Mouse (Mus musculus) layer of hippocampus, adult 18-20 months (tissue): Measurements from ENCODE around the gene Treh. TPM values are rescaled to one million over a fixed set of nuclear protein-coding genes. Genes with fewer than 3 reads are reported as not detected.
A peak's percentile ranks its signal among the peaks of the same experiment; 100 is the strongest.

Experiments
- DNase-seq, 2 experiments: peaks; one replicate each; pipeline ENCODE4 v3.0.0; 2022; ENCODE audit warnings: low spot score in 2 of 2
- total RNA-seq, 2 experiments: library from RNA; stranded (reverse); gene quantifications; 2 replicates each; pipeline ENCODE4 v1.2.3; 2021

The Treh gene
- total RNA-seq, 2 experiments from 2014 or later = not detected

DNA sequence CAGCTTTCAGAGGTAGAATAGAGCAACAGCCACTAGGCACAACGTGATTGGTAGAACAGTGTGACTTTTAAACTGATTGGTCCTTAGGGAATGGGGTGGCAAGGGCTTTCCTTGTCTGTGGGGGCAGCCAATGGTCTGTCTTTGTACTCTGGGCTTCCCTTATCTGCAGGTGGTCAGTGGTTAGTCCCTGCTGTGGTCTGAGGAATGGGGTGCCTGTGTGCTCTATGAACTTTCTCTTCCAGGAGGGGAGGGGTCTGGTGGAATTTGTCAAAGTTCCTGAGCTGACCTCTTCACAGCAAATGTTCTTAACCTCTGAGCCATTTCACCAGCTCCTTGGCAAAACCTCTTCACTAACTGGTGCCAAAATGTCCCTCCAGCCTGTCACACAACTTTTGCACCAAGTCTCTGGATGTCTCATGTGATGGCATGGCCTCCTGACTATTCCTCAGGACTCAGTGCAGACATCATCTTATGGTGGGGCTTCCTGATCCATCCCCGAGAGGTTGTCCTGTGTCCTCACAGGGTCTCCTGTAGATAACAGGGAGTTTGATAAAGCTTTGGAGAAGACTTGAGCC is 655 bp upstream of the Treh start:
- DNase-seq = no peak

DNA sequence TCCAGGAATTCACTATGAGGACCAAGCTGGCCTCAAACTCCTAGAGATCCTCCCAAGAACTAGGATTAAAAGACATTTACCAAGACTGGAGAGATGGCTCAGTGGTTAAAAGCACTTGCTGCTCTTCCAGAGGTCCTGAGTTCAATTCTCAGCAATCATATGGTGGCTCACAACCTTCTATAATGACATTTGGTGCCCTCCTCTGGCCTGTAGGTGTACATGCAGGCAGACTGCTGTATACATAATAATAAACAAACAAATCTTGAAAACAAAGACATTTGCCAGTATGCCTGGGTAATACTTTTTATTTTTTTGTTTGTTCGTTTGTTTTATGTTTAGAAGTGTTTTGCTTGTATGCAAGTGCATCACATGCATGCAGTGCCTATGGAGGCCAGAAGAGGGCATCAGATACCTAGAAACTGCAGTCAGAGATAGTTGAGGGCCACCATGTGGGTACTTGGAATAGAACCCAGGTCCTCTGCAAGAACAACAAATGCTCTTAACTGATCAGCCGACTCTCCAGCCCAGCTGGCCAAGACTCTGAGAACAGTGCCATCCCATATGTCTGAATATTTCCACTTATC is 5.3 kb downstream of the Treh start:
- DNase-seq = no peak

DNA sequence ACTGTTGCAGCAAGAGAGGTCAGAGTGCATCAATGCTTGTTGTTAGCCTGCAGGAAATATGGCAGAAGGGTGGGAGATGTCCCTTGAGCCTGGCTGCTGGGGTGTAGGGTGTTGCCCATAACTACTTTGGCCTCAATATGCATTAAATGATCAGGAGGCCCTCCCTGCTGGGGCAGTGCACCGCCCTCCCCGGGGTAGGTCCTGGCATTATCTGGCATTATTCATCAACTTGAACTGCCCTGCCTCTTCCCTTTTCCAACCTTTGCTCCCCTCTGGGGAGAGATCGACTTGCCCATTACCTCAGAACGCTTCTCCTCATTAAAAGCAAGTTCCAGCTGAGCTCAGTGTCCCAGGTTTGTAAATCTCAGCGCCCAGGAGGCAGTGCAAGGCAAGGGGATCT is 6.5 kb downstream of the Treh start:
- no peak for DNase-seq

DNA sequence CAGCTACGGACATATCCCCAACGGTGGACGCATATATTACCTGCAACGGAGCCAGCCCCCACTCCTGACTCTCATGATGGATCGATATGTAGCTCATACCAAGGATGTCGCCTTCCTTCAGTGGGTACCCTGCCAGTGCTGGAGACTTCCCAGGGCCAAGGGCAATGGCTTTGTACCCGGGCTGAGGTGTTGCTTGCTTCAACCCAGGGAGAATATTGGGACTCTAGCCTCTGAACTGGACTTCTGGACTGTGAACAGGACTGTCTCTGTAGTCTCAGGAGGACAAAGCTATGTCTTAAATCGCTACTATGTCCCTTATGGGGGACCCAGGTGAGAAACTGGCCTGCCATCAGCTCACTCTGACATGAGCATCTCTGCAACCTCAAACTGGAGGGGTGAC is 10.0 kb downstream of the Treh start:
- DNase-seq = no peak

DNA sequence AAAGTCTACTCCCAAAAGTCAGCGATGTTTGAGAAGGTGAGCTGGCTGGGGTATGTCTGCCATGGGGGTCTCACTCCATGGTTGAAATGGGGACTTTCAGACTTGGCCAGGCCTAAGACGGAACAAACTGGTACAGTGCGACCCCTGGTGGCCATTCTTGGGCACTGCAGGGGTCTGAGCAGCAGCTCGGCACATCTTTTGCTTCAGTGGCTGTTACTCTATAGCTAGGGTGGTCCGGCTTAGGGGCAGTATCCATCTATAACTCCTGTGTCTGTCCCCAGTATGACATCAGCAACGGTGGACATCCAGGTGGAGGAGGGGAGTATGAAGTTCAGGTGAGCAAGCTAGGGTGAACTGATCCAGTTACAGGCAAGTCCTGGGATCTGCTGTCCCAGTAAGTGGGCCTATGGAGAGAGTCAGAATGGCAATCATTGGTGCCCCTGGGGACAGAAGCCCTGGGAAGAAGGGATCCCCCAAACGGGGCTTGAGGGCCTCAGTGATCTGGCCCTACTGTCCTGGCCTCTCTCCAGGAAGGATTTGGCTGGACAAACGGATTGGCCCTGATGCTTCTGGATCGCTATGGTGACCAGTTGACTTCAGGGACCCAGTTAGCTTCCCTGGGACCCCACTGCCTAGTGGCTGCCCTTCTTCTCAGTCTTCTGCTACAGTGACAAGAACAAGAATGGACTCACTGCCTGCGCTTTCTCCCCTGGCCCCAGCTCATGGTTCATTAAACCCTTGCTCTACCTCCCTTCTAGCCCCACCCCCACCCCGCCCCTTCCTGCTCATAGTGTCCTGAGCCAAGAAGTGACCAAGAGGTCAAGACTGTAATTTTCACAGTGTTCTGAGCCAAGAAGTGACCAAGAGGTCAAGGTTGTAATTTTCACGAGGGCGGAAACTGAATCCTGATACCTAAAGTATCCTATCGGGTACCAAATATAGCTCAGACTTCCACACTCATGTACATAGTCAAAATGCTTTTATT is 12.6 kb downstream of the Treh start:
- peak; percentile 42 to 74 for DNase-seq

DNA sequence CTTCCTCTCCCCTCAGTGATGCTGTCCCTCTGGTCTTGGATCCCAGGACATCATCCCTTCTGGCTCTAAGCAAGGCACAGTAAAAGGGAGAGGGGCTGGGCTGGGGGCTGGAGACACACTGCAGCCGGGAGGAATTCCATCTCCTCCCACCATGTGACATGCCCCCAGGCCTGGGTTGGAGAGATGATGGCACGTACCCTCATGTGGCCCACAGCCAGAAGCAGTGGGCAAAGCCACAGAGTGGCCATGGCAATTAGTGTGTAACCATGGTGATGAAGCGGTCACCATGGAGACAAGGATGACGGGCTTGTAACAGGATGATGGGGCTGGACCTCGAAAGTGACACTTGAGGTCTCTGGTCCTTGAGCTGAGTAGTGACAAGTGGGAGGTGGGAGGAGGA is 13.6 kb downstream of the Treh start:
- DNase-seq = peak in 1 of 2 experiments; percentile 19

DNA sequence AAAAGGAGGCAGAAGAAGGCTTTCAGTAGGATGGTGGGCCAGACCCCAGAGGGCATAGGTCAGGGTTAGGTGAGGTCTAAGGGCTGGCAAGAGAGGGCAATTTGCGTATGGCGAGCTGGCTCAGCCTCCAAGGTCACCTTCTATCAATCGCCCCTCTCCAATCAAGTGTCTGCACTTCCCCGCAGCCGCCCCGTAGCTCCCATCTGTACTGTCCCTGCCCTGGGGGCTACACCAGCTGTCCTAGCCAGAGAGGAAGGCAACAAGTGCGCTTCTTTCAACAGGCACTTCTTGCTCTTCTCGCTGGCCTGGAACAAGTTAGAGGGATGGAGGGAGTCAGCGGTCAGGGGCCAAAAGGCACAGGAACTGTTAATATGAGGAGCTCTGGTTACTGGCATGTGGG is 15.0 kb downstream of the Treh start:
- no peak for DNase-seq

DNA sequence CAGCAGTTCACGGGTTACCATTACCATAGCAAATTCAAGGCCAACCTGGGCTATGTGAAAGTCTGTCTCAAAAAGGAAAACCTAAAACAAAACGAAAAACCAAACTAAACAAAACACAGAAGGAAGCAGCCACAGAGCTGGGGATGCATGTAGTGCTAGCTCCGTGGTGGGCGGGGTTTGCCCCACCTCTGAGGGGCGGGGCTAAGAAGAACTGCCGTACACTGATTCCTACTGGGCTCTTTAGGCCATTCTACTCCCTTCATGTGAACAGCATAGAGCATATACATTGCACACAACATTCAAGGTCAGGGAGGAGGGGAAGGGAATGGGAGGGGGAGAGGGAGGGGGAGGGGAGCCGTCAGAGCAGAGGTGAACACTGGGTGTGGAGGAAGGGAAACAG is 17.6 kb downstream of the Treh start:
- DNase-seq = no peak

DNA sequence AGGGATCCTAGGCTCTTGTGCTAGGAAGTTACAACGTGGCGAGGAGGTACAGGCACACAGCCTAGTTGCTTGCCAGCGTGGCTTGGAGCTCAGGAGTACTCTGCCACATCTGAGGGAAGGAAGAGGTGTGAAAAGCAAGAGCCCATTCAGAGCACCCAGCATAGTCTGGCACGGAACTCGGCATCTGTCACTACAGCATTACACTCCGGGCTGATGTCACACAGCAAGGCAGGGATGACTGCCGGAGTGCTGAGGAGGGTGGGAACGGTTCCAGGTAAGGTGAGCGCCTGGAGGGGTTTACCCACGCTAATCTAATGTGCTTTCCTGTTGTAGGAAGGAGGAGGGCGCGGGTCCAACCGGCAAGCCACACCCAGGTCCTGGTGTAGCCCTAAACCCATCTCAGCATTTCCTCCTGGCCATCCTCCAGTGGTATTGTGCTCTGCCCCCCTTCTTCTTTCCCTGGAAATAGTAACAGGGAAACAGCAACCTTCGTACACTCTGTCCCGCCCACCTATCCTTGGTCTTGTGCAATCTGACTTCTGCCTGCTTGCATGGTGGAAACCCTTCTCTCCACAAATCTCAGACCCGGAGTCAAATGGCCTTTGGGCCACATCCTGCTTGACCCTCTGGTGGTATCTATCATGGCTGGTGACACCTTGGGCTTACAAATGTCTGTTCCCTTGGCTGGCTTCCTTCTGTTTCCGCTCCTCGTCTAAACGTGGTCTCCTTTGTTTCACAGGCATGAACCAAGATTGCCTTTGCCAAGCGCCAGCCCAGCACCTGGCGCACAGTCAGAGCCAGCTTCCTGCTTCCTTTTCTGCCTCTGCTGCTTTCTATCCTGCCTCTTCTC is 18.9 kb downstream of the Treh start:
- peak; percentile 67 to 69 for DNase-seq

DNA sequence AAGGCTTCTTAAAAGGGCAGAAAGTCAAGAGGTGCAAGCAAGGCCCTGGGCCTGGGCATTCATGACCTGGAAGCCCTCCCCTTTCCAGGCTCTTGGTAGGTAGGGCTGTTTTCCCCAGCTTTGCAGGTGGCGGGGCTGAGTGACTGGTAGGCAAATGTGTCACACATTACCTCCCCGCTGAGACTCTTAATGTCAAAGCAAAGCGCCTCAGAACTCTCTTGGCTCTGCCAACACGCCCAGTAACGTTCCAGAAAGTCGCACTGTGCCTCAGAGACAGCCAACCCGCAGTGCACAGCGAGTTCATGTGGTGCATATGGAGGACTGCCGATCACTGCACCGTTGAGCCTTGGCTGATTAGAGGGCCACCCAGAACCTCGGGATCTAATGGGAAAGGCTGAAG is 20.0 kb downstream of the Treh start:
- DNase-seq = no peak

DNA sequence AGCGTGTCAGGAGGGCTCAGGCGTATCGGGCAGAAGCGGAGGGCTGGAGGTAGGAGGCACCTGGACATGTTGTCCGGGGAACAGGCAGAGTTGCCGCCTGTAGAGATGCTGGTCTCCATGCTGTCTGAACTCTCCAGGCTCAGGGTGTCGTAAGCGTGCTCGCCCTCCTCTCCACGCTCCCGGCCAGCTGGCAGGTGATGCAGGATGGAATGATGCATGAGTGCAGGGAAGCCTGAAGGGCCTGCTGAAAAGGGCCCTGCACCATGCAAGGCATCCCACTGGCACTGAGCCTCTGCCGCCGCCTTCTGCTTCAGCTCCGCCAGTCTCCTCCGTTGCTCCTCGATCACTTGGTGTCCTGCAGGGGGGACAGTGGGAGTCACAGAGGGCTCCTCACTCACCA is 24.8 kb downstream of the Treh start:
- DNase-seq = no peak

DNA sequence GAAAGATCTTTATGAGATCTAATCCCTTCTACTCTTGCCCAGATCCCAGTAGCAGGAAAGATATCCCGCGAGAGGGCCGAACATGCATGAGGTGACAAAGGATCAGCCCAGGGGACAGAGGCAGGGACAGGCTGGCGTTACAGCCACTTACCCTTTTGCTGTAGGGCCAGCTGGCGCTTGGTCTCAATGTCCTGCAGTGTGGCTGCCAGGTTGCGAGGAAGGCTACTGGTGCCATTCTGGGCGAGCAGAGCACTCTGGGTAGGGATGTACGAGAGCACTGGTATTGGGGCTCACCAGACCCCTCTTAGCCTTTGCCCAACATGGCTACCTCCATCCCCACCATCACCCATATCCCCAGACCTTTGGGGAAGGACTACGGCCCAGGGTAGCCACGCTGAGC is 26.2 kb downstream of the Treh start:
- no peak for DNase-seq

DNA sequence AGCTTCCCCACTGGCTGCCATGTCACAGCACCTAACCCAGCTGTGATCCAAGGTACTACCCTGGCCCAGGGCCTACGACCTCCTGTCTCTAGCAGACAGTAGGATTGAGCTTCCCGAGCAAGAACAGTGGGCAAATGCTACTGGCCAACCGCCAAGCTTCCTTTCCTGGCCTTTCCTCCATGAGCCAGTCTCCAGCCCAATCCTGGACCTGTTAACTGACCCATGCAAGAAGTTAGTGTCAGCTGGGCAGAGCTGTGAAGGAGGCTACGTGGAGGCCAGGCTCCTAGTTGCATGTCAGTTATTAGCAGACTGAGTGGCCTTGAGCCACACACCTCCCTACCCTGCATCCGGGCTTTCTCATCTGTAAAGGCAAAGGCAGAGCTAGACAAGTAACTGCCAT is 26.7 kb downstream of the Treh start:
- no peak for DNase-seq

DNA sequence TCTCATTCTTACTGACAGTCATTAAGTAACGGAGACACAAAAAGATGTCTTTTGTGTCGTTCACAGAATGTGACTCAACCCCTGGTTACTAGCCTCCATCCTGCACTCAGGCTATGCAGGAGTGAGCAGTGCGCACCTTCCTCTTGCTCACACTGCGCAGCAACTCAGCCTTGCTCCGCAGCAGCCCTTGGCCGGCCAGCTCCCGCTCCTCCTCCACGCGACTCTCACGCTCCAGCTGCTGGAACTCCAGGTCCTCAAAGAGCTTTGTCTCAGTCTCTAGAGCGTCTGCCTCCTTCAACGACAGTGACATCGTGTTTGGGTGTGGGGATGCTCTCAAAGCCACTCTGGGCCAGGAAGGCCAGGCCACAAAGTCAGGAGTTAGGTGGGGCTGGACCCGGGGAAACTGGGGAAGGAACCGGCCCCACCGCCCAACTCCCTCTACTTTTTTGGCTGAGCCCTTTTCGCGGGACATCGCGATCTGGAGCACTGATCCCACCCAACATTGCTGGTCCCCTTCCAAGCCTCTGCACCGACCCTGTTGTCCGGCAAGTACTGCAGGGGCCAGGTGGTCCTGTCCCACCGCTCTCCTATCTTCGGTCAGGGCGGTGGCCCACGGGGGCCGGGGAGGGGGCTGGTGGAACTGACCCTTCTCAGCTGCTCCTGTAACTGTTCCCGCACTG is 34.9 kb downstream of the Treh start:
- DNase-seq = no peak

DNA sequence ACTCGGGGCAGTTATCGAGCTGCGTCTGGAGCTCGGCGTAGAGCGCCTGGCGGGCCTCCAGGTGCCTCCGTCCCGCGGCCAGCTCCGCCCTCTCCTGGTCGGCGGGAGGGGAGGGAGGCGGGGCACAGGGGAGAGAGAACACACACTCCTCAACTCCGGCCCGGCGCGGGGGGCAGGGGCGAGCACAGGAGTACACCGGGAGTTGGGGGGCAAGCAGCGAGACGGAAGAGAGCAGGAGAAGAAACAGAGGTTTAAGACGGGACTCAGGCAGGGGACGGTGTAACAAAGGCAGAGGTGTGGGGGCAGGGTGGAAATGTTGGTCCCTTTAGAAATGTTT is 35.4 kb downstream of the Treh start:
- DNase-seq = no peak

DNA sequence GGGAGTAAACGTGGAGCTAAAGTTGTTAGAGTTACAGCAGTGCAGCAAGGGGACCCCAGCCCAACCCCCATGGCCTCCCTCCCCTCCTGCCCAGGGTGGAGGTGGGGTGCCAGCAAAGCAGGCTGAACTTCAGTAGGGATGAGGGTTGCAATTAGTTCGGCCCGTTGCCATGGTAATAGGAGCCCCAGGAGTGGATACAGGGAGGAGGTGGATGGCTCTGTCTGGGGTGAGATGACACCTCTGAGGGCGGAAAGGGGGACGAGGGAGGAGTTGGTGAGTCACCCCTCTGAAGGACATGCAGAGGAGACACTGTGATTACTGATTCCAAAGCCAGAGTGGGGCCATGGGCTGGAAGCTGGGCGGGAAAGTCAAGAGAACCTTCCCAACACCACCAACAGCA is 35.9 kb downstream of the Treh start:
- no peak for DNase-seq

DNA sequence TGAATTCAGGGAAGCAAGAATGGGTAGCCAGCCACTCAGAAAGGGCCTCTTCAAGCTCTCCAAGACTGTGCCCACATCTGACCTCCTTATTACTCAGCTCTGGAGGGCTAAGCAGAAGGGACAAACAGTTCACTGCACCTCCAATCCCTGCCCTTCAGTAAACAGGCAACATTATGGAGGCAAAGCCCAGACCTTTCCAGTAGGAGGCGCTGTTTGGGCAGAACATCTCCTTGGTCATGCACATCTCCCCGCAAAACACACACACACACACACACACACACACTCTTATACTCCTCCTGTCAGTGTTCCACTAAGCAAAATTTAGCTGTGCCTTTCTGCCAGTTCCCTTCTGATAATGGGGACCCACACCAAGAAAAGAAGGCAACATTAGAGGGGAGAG is 36.6 kb downstream of the Treh start:
- DNase-seq = no peak

DNA sequence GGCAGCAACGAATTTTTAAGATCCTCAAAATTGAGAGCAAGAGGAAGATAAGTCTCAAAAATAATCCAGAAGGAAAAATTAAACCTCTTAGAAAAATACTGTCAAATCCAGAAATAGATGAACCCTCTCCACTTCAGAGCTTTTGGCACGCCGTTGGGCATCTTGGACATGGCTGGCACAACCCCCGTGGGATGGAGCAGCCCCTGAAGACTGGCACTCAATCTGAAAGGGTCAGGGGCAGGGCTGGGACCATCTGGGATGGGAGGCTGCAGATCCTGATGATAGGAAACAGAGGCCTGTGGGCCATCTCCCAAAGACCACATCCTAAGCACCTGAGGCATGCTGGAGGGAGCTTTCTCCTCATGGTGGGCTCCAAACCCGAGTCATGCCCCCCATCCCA is 37.2 kb downstream of the Treh start:
- DNase-seq = no peak

DNA sequence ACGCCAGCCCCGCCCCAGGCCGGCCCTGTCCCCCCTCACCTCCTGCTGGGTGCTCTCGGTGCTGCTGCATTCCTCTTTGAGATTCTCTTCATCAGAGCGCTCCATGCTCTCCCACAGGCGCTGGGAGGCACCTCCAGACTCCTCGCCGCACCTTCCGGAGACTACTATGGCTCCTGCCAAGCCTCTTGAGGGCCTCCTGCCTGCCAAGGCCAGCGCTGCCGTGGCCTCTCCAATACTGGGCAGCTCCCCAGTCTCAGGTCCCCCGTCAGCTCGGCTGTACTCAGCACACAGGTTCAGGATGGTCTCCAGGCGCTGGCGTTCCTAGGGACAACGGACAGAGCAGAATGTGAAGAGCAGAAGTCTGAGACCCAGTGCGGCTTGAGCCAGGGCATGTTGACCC is 38.6 kb downstream of the Treh start:
- no peak for DNase-seq

DNA sequence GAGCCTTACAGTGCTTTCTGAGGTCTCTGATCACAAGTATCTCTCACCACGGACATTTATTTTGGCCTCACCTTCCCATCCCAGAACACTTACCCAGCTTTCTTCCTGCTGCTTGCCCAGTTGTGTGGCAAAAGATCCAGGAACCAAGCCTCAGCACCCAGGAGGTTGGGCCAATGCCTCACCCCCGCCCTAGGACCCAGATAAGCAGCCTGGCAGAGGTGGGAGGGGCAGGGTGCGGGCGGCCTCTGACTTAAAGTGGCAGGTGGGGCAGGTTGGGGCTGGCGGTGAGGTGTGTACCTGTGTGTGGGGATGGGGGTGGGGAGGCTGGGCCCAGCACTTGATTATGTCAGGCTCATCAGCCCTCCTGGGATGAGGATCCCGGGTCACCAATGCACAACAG is 40.0 kb downstream of the Treh start:
- no peak for DNase-seq

DNA sequence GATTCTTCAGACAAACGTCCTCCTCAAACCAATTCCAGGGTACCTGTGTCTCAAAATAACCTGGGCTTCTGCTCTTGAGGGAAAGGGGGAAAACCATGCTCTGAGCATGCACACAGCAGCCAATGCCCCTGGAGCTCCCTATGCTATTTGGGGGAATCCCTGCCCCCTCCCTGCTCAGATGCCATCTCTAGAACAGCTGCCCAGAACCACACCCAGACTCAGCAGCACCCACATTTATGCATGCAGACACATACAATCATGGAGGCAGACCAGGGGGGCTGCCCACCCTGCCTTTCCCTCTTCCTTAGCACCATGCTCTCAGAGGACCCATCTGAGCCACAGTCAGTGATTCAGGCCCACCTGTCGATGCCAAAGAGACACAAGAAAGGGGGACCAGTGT is 40.5 kb downstream of the Treh start:
- DNase-seq = no peak
